27 mouse cellular contexts compared by ENCODE assay signal in the genomic region with DNA sequence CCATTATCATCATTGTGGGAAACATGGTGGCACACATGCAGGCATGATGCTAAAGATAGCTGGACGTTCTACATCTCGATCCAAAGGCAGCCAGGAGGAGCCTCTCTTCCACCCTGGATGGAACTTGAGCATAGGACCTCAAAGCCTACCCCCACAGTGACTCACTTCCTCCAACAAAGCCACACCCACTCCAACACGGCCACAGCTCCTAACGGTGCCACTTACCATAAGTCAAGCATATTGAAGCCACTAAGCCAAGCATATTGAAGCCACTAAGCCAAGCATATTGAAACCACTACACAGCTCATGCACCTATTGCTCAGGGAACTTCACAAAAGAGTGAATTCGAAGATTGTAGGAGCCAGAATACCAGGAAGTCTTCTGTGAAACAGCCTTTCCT. TPM values are rescaled to one million over a fixed set of nuclear protein-coding genes. Genes with fewer than 3 reads are reported as not detected.
DNase-seq lines count a peak whose midpoint lies in the region; ATAC-seq and TF ChIP-seq lines count a peak whose summit lies in the region.
"Had no signal": no experiment of that assay in that cellular context is flagged by ENCODE, and none has a peak within 500 bp of the region (broad histone marks: within the 10 kb centered on the region; RNA-seq: fewer than 3 reads in every experiment).

No protein-coding gene starts in this region.

- no peaks in the 10 kb centered on the region for H3K4me1 ChIP-seq in MEL (ENCODE audit: control insufficient read depth in 1 of 2, insufficient read depth in 2 of 2, low read length in 2 of 2)
- H3K4me1 ChIP-seq: embryonic facial prominence, embryonic 13.5 days; embryonic facial prominence, embryonic 15.5 days; forebrain, embryonic 10.5 days; forebrain, embryonic 12.5 days had no signal

- H3K27me3 ChIP-seq in MEL (ENCODE audit: control insufficient read depth in 1 of 2, insufficient read depth in 2 of 2, low read length in 2 of 2) = no peaks in the 10 kb centered on the region
- H3K27me3 ChIP-seq: CH12.LX; embryonic facial prominence, embryonic 15.5 days had no signal

- no peak for TF ChIP-seq CTCF in MEL (IDR thresholded peaks at IDR 0.05 in 2 of 3, conservative IDR thresholded peaks at IDR 0.05 in 1 of 3; ENCODE audit: control insufficient read depth in 1 of 3, insufficient read depth in 1 of 3, low read depth in 2 of 3, low read length in 3 of 3, poor library complexity in 1 of 3, severe bottlenecking in 1 of 3)

- no peak overlapping the region for H3K27ac ChIP-seq in MEL (ENCODE audit: control insufficient read depth, low read depth, low read length)
- H3K27ac ChIP-seq: embryonic facial prominence, embryonic 13.5 days; embryonic facial prominence, embryonic 15.5 days; forebrain, embryonic 10.5 days; forebrain, embryonic 12.5 days had no signal

- no peak overlapping the region for H3K9ac ChIP-seq in MEL (ENCODE audit: control insufficient read depth, low read depth, low read length, poor library complexity, severe bottlenecking)
- H3K9ac ChIP-seq: embryonic facial prominence, embryonic 13.5 days; embryonic facial prominence, embryonic 15.5 days; forebrain, embryonic 12.5 days had no signal

- DNase-seq in MEL (ENCODE audit: low read depth, low spot score) = peak; percentile 36
- no peak for DNase-seq in spleen, postnatal 14 days (ENCODE audit: low spot score in 2 of 2)
- no peak for DNase-seq in layer of hippocampus, adult 9-11 months
- no peak for DNase-seq in urinary bladder, postnatal 25 days (ENCODE audit: low spot score)
- DNase-seq: adrenal gland, adult 8-10 months; adrenal gland, postnatal 25 days; B cell, adult 2 months; cerebellum, adult 11 months; cerebellum, adult 18-20 months; cerebellum, adult 8-10 months; cerebellum, adult 9-11 months; cerebellum, postnatal 14 days; cerebellum, postnatal 36 days; embryo, embryonic 11 days had no signal

- TF ChIP-seq POLR2A in MEL (IDR thresholded peaks at IDR 0.05; ENCODE audit: control insufficient read depth in 1 of 2, insufficient read depth in 1 of 2, low read depth in 1 of 2, low read length in 2 of 2, poor library complexity in 1 of 2) = no peak

- H3K36me3 ChIP-seq in MEL (ENCODE audit: control insufficient read depth in 1 of 2, insufficient read depth in 2 of 2, low read length in 2 of 2) = no peaks in the 10 kb centered on the region
- H3K36me3 ChIP-seq: embryonic facial prominence, embryonic 13.5 days; embryonic facial prominence, embryonic 15.5 days; forebrain, embryonic 10.5 days; forebrain, embryonic 12.5 days had no signal

- H3K79me2 ChIP-seq in MEL (ENCODE audit: control insufficient read depth, insufficient read depth, low read length, poor library complexity) = no peaks in the 10 kb centered on the region

- H3K4me3 ChIP-seq in MEL (ENCODE audit: control insufficient read depth in 1 of 2, insufficient read depth in 1 of 2, low read depth in 2 of 2, low read length in 2 of 2) = no peak overlapping the region
- H3K4me3 ChIP-seq: embryonic facial prominence, embryonic 13.5 days; embryonic facial prominence, embryonic 15.5 days; erythroblast, embryonic 14.5 days; forebrain, embryonic 10.5 days; forebrain, embryonic 12.5 days had no signal

- TF ChIP-seq RAD21 in MEL (IDR thresholded peaks at IDR 0.05; ENCODE audit: low read depth, low read length) = no peak

- ATAC-seq in granulocyte monocyte progenitor cell, adult 5-6 weeks (replicated peaks; ENCODE audit: poor library complexity, severe bottlenecking) = peak; percentile 65
- ATAC-seq in megakaryocyte progenitor cell, adult 5-6 weeks (replicated peaks; ENCODE audit: poor library complexity) = peak; percentile 31; the same call in 1 of the 2 replicates
- ATAC-seq: activated CD4-positive, CD25-positive, alpha-beta regulatory T cell, adult 4 months; CD4-positive, CD25-positive, alpha-beta regulatory T cell, adult 4 months; forebrain, embryonic 14.5 days; forebrain, embryonic 16.5 days had no signal

- no peaks in the 10 kb centered on the region for H3K9me3 ChIP-seq in MEL (replicated peaks; ENCODE audit: insufficient read depth, low read length)
- H3K9me3 ChIP-seq: embryonic facial prominence, embryonic 13.5 days; embryonic facial prominence, embryonic 15.5 days; forebrain, embryonic 10.5 days; forebrain, embryonic 12.5 days; G1E had no signal

- TF ChIP-seq EP300 in MEL (IDR thresholded peaks at IDR 0.05; ENCODE audit: low read depth in 1 of 2, low read length in 2 of 2) = no peak

TF ChIP-seq in MEL, 35 proteins besides CTCF, POLR2A, EP300 and RAD21:
- TF ChIP-seq TCF12 (IDR thresholded peaks at IDR 0.05; ENCODE audit: low read depth, low read length) = no peak
- TF ChIP-seq ETS1 (IDR thresholded peaks at IDR 0.05; ENCODE audit: low read depth, low read length) = no peak
- TF ChIP-seq CHD2 (IDR thresholded peaks at IDR 0.05; ENCODE audit: low read length) = no peak
- no peak for TF ChIP-seq ELF1 (IDR thresholded peaks at IDR 0.05; ENCODE audit: low read depth, low read length)
- TF ChIP-seq E2F4 (IDR thresholded peaks at IDR 0.05; ENCODE audit: borderline replicate concordance, low read depth, low read length) = no peak
- no peak for TF ChIP-seq GATA1 (IDR thresholded peaks at IDR 0.05; ENCODE audit: low read depth, low read length)
- TF ChIP-seq NRF1 (IDR thresholded peaks at IDR 0.05; ENCODE audit: insufficient read depth, low read depth, low read length, poor library complexity, severe bottlenecking) = no peak
- TF ChIP-seq TBP (IDR thresholded peaks at IDR 0.05; ENCODE audit: low read depth, low read length) = no peak
- TF ChIP-seq MAFK (IDR thresholded peaks at IDR 0.05; ENCODE audit: borderline replicate concordance, low read depth, low read length) = no peak

RNA-seq across cellular contexts. Expression of a gene that starts 17.7 kb away (rescaled TPM):
- total RNA-seq in MEL (2012; rRNA removed) = 18.6 and 21.0 TPM in 2 replicates
- polyA plus RNA-seq in MEL (2012; ENCODE audit: insufficient read depth in 1 of 2, insufficient read length in 2 of 2, low read depth in 1 of 2, low replicate concordance in 2 of 2, missing spikeins in 1 of 2) = 10 to 100 TPM in 1 of 2 experiments, not detected in 1; 26.8 TPM
- 10.3 and 22.3 TPM in 2 replicates for total RNA-seq in granulocyte monocyte progenitor cell, adult 5-6 weeks (2014; fragmentation: Nextera tagmentation)
- total RNA-seq in granulocyte monocyte progenitor cell, adult 5-6 weeks (2017) = 29.0 and 33.7 TPM in 2 replicates
- 27.6 and 28.8 TPM in 2 replicates for total RNA-seq in megakaryocyte progenitor cell, adult 5-6 weeks (2015)
- total RNA-seq in megakaryocyte progenitor cell, adult 5-6 weeks (2017) = 32.7 and 40.3 TPM in 2 replicates

RNA-seq across cellular contexts. Expression of a gene that starts 27.1 kb away (rescaled TPM):
- total RNA-seq in MEL (2012; rRNA removed) = 37.6 and 39.2 TPM in 2 replicates
- 10 to 100 TPM in 1 of 2 experiments, not detected in 1; 36.5 TPM for polyA plus RNA-seq in MEL (2012; ENCODE audit: insufficient read depth in 1 of 2, insufficient read length in 2 of 2, low read depth in 1 of 2, low replicate concordance in 2 of 2, missing spikeins in 1 of 2)
- 25.5 and 31.8 TPM in 2 replicates for total RNA-seq in granulocyte monocyte progenitor cell, adult 5-6 weeks (2014; fragmentation: Nextera tagmentation)
- 44.7 and 57.4 TPM in 2 replicates for total RNA-seq in granulocyte monocyte progenitor cell, adult 5-6 weeks (2017)
- total RNA-seq in megakaryocyte progenitor cell, adult 5-6 weeks (2015) = 42.8 and 47.9 TPM in 2 replicates
- total RNA-seq in megakaryocyte progenitor cell, adult 5-6 weeks (2017) = 41.4 and 54.7 TPM in 2 replicates
